Mouse (Mus musculus) CH12.LX (cell line): Measurements from ENCODE around the gene Cst9. TPM values are rescaled to one million over a fixed set of nuclear protein-coding genes. Genes with fewer than 3 reads are reported as not detected.

Experiments used
- DNase-seq: peaks from one replicate; pipeline ENCODE4 v3.0.0-alpha.2; 2013; ENCODE audit errors: extremely low read depth
- H3K27ac ChIP-seq: 2 replicates; pipeline ENCODE4 v1.5.1; 2012; ENCODE audit warnings: low read depth, mild to moderate bottlenecking, control low read depth, moderate library complexity; ENCODE audit not compliant: insufficient read depth
- H3K27me3 ChIP-seq: replicated peaks from 2 replicates; pipeline ENCODE3; 2012; ENCODE audit warnings: inconsistent platforms
- H3K36me3 ChIP-seq, 2 experiments: replicated peaks in 1 of 2; 2 replicates each; pipeline versions ENCODE3 to v1.6.1; 2012; ENCODE audit warnings: inconsistent platforms in 1 of 2, low read length in 1 of 2, mild to moderate bottlenecking in 1 of 2, mixed read lengths in 1 of 2, moderate library complexity in 1 of 2; ENCODE audit not compliant: control insufficient read depth in 1 of 2, insufficient read depth in 1 of 2
- H3K4me1 ChIP-seq, 2 experiments: 2 replicates each; pipeline ENCODE4 v1.6.1; 2012; ENCODE audit warnings: inconsistent platforms in 1 of 2, moderate library complexity in 1 of 2; ENCODE audit not compliant: insufficient read depth in 2 of 2, control insufficient read depth in 1 of 2
- H3K4me2 ChIP-seq: 2 replicates; pipeline ENCODE4 v1.6.1; 2012; ENCODE audit warnings: low read depth, mild to moderate bottlenecking, control low read depth; ENCODE audit not compliant: poor library complexity, insufficient read depth, severe bottlenecking
- H3K4me3 ChIP-seq, 3 experiments: fragments of 150-350 bp in 1 of 3; sonication (generic) in 1 of 3; replicated peaks in 1 of 3; 2 replicates each; pipeline versions ENCODE3 to v1.5.1; 2011 to 2012; ENCODE audit warnings: low read depth in 2 of 3, low read length in 2 of 3, mild to moderate bottlenecking in 2 of 3, moderate library complexity in 2 of 3, control low read depth in 1 of 3, improper control_type of control experiment in 1 of 3, inconsistent platforms in 1 of 3, mixed read lengths in 1 of 3; ENCODE audit not compliant: poor library complexity in 1 of 3
- H3K79me2 ChIP-seq: replicated peaks from 2 replicates; pipeline ENCODE4 v1.6.1; 2012; ENCODE audit warnings: mild to moderate bottlenecking, moderate library complexity; ENCODE audit not compliant: control insufficient read depth, poor library complexity, insufficient read depth, severe bottlenecking; ENCODE audit errors: extremely low read depth
- H3K9ac ChIP-seq: 2 replicates; pipeline ENCODE4 v1.6.1; 2012; ENCODE audit warnings: low read depth, mild to moderate bottlenecking, control low read depth, moderate library complexity; ENCODE audit not compliant: insufficient read depth
- H3K9me3 ChIP-seq: replicated peaks from 2 replicates; pipeline ENCODE3; 2012; ENCODE audit warnings: low read length, inconsistent platforms, mixed read lengths
- BHLHE40 ChIP-seq: IDR thresholded peaks from 2 replicates; pipeline ENCODE4 v1.6.1; 2011; ENCODE audit warnings: mild to moderate bottlenecking, low read depth, low read length, improper control_type of control experiment
- CHD2 ChIP-seq: IDR thresholded peaks from 2 replicates; pipeline ENCODE4 v1.6.1; 2011; ENCODE audit warnings: low read length, improper control_type of control experiment
- ELF1 ChIP-seq: IDR thresholded peaks from 2 replicates; pipeline ENCODE4 v1.6.1; 2014; ENCODE audit warnings: low read depth, mild to moderate bottlenecking, inconsistent platforms, low read length, improper control_type of control experiment
- ETS1 ChIP-seq: conservative IDR thresholded peaks from 2 replicates; pipeline ENCODE4 v1.6.1; 2012; ENCODE audit warnings: low read depth, mild to moderate bottlenecking, inconsistent platforms, low read length, improper control_type of control experiment, moderate library complexity
- HCFC1 ChIP-seq: IDR thresholded peaks from 2 replicates; pipeline ENCODE4 v1.6.1; 2012; ENCODE audit warnings: low read depth, mild to moderate bottlenecking, inconsistent platforms, low read length, improper control_type of control experiment
- IRF4 ChIP-seq: IDR thresholded peaks from 2 replicates; pipeline ENCODE4 v1.6.1; 2014; ENCODE audit warnings: low read depth, mild to moderate bottlenecking, inconsistent platforms, low read length, improper control_type of control experiment
- JUN ChIP-seq: IDR thresholded peaks from 2 replicates; pipeline ENCODE4 v1.6.1; 2011; ENCODE audit warnings: low read depth, mild to moderate bottlenecking, low read length, improper control_type of control experiment, moderate library complexity; ENCODE audit not compliant: insufficient read depth
- KAT2A ChIP-seq: IDR thresholded peaks from 2 replicates; pipeline ENCODE4 v1.6.1; 2012; ENCODE audit warnings: low read length, improper control_type of control experiment, inconsistent platforms; ENCODE audit not compliant: insufficient replicate concordance
- MEF2A ChIP-seq: IDR thresholded peaks from 2 replicates; pipeline ENCODE4 v1.6.1; 2014; ENCODE audit warnings: low read depth, mild to moderate bottlenecking, inconsistent platforms, low read length, improper control_type of control experiment, borderline replicate concordance
- MXI1 ChIP-seq: IDR thresholded peaks from 2 replicates; pipeline ENCODE4 v1.6.1; 2011; ENCODE audit warnings: mild to moderate bottlenecking, low read depth, low read length, improper control_type of control experiment
- MYC ChIP-seq: IDR thresholded peaks from 2 replicates; pipeline ENCODE4 v1.6.1; 2011; ENCODE audit warnings: low read depth, mild to moderate bottlenecking, improper control_type of control experiment, low read length
- NELFE ChIP-seq: IDR thresholded peaks from 2 replicates; pipeline ENCODE4 v1.6.1; 2011; ENCODE audit warnings: low read depth, low read length, improper control_type of control experiment
- POLR2A ChIP-seq: IDR thresholded peaks from 2 replicates; pipeline ENCODE4 v1.6.1; 2011; ENCODE audit warnings: low read depth, mild to moderate bottlenecking, improper control_type of control experiment, low read length
- POLR2AphosphoS2 ChIP-seq: IDR thresholded peaks from 2 replicates; pipeline ENCODE4 v1.6.1; 2011; ENCODE audit warnings: low read depth, low read length, improper control_type of control experiment
- RAD21 ChIP-seq: IDR thresholded peaks from 2 replicates; pipeline ENCODE4 v1.6.1; 2011; ENCODE audit warnings: low read depth, mild to moderate bottlenecking, low read length, improper control_type of control experiment, moderate library complexity
- SMC3 ChIP-seq: IDR thresholded peaks from 2 replicates; pipeline ENCODE4 v1.6.1; 2011; ENCODE audit warnings: low read depth, low read length, improper control_type of control experiment
- TCF12 ChIP-seq: IDR thresholded peaks from 2 replicates; pipeline ENCODE4 v1.6.1; 2014; ENCODE audit warnings: low read depth, mild to moderate bottlenecking, inconsistent platforms, low read length, improper control_type of control experiment
- USF2 ChIP-seq: conservative IDR thresholded peaks from 2 replicates; pipeline ENCODE4 v1.6.1; 2011; ENCODE audit warnings: low read depth, low read length, improper control_type of control experiment
- ZMIZ1 ChIP-seq: IDR thresholded peaks from 2 replicates; pipeline ENCODE4 v1.6.1; 2012; ENCODE audit warnings: low read depth, mild to moderate bottlenecking, inconsistent platforms, low read length, improper control_type of control experiment
- dilution Hi-C: fragments of 300-500 bp; cut with MboI; formaldehyde crosslinking; loops from 2 replicates; pipeline ENCODE4 v1.14.3; 2020; ENCODE audit warnings: low sequenced_read_pairs; ENCODE audit not compliant: extremely low pct_unique_long_range_greater_than_20kb, extremely low pct_ligation_motif_present
- in situ Hi-C: fragments of 300-500 bp; cut with MboI; formaldehyde crosslinking; loops from 3 replicates; pipeline ENCODE4 v1.14.3; 2019; ENCODE audit warnings: low sequenced_read_pairs, low pct_ligation_motif_present, low pct_unique_long_range_greater_than_20kb, mixed read lengths
- polyA plus RNA-seq: library from polyadenylated mRNA; unstranded; fragments of >175 nt; gene quantifications from 2 replicates; pipeline ENCODE4 v1.2.1, GENCODE M21; 2012; ENCODE audit warnings: low read depth; ENCODE audit not compliant: insufficient read length
- total RNA-seq, 2 experiments: library from RNA; depleted of rRNA; stranded (reverse); fragments of 300-350 nt in 1 of 2; fragments of >200 nt in 1 of 2; gene quantifications; 2 replicates each; pipeline ENCODE4 v1.2.3; 2012 to 2014

Gene Cst9
- not detected in 2 replicates for total RNA-seq (2012; rRNA removed)
- not detected in 2 replicates for total RNA-seq (2014; rRNA removed)
- not detected in 2 replicates for polyA plus RNA-seq

- no peak for TF ChIP-seq IRF4
- no peak for DNase-seq
- no peaks in the 10 kb centered on the region for H3K9me3 ChIP-seq
- H3K4me3 ChIP-seq = no peak within 1 kb of the TSS
- no peak within 1 kb of the TSS for H3K4me2 ChIP-seq
- no peaks in the 10 kb centered on the region for H3K4me1 ChIP-seq
- H3K9ac ChIP-seq = no peak within 1 kb of the TSS
- in situ Hi-C loops (no loop called here), dilution Hi-C loops (no loop called here)
- no peaks in the 10 kb centered on the region for H3K36me3 ChIP-seq
- H3K79me2 ChIP-seq = no peaks in the 10 kb centered on the region
- H3K27me3 ChIP-seq = peaks cover 6% of the 10 kb centered on the region
- H3K27ac ChIP-seq = no peak within 1 kb of the TSS
These were observed at the start of gene Cst9 for GRCm38 (mm10) chr2:148834912-148835311. TSS of gene Cst9 (plus strand) at chr2:148835147.

GRCm38 (mm10) chr2:148789142-148789541 lies 45.8 kb upstream of the Cst9 start, which contains the start of gene Cst12:
TSS of gene Cst12 (plus strand) at chr2:148789361.
- no peaks in the 10 kb centered on the region for H3K9me3 ChIP-seq
- no peaks in the 10 kb centered on the region for H3K4me1 ChIP-seq
- H3K9ac ChIP-seq = no peak within 1 kb of the TSS
- no peak for TF ChIP-seq TCF12
- TF ChIP-seq MXI1 = no peak
- TF ChIP-seq CHD2 = no peak
- H3K4me2 ChIP-seq = no peak within 1 kb of the TSS
- dilution Hi-C loops = no loop called here
- no peaks in the 10 kb centered on the region for H3K27me3 ChIP-seq
- DNase-seq = no peak
- H3K27ac ChIP-seq = no peak within 1 kb of the TSS
- H3K4me3 ChIP-seq = no peak within 1 kb of the TSS
- no peaks in the 10 kb centered on the region for H3K36me3 ChIP-seq
- in situ Hi-C loops = no loop called here
- no peaks in the 10 kb centered on the region for H3K79me2 ChIP-seq

GRCm38 (mm10) chr2:148798485-148798884 lies 36.5 kb upstream of the Cst9 start, which contains the start of gene Cst8:
TSS of gene Cst8 (plus strand) at chr2:148798785.
- TF ChIP-seq MXI1 (no peak), NELFE (no peak), KAT2A (no peak), ZMIZ1 (no peak), POLR2A (no peak)
- Histone ChIP-seq H3K79me2 (no peaks in the 10 kb centered on the region), H3K4me3 (no peak within 1 kb of the TSS), H3K27me3 (no peaks in the 10 kb centered on the region), H3K4me2 (no peak within 1 kb of the TSS), H3K4me1 (no peaks in the 10 kb centered on the region), H3K9ac (no peak within 1 kb of the TSS), H3K9me3 (no peaks in the 10 kb centered on the region), H3K36me3 (no peaks in the 10 kb centered on the region), H3K27ac (no peak within 1 kb of the TSS)
- in situ Hi-C loops (no loop called here), dilution Hi-C loops (no loop called here)
- no peak for DNase-seq

GRCm38 (mm10) chr2:148801491-148801921 lies 33.4 kb upstream of the Cst9 start:
- Histone ChIP-seq H3K4me2 (no peak overlapping the region), H3K9me3 (no peaks in the 10 kb centered on the region), H3K27ac (no peak overlapping the region), H3K79me2 (no peaks in the 10 kb centered on the region), H3K4me3 (no peak overlapping the region), H3K4me1 (no peaks in the 10 kb centered on the region), H3K9ac (no peak overlapping the region), H3K27me3 (no peaks in the 10 kb centered on the region), H3K36me3 (no peaks in the 10 kb centered on the region)
- in situ Hi-C loops = no loop called here
- no peak for DNase-seq
- no peak for TF ChIP-seq HCFC1
- no peak for TF ChIP-seq SMC3
- TF ChIP-seq TCF12 = no peak
- no peak for TF ChIP-seq BHLHE40
- no peak for TF ChIP-seq ETS1
- no peak for TF ChIP-seq MYC
- TF ChIP-seq ELF1 = no peak
- TF ChIP-seq POLR2AphosphoS2 = no peak
- TF ChIP-seq MEF2A = no peak
- TF ChIP-seq USF2 = no peak
- TF ChIP-seq RAD21 = no peak
- no peak for TF ChIP-seq JUN
- dilution Hi-C loops = no loop called here
